Mouse (Mus musculus) heart, embryonic 12.5 days (tissue): ENCODE results near the gene U2af2. TPM values are rescaled to one million over a fixed set of nuclear protein-coding genes. Genes with fewer than 3 reads are reported as not detected.
"Not testable (repeated sequence)": the region's sequence is repeated elsewhere in the genome, so short reads cannot be mapped to it uniquely, and the experiment has no call there.

Source experiments
- ATAC-seq: fragments of 200-750 bp; cut with Nextera tagmentation; 2 replicates; pipeline ENCODE4 v1.8.0; 2017; ENCODE audit warnings: moderate TSS enrichment, moderate library complexity; ENCODE audit not compliant: insufficient number of reproducible peaks, low FRiP score
- H3K27ac ChIP-seq: fragments of 300-500 bp; sonication (generic); 2 replicates; pipeline ENCODE4 v1.5.1; 2016; ENCODE audit warnings: mild to moderate bottlenecking, moderate library complexity; ENCODE audit not compliant: poor library complexity, severe bottlenecking
- H3K27me3 ChIP-seq: fragments of 300-500 bp; sonication (generic); replicated peaks from 2 replicates; pipeline ENCODE4 v1.6.1; 2016; ENCODE audit warnings: mild to moderate bottlenecking, moderate library complexity
- H3K36me3 ChIP-seq: fragments of 300-500 bp; sonication (generic); 2 replicates; pipeline ENCODE4 v1.6.1; 2016; ENCODE audit warnings: mild to moderate bottlenecking, moderate library complexity
- H3K4me1 ChIP-seq: fragments of 300-500 bp; sonication (generic); replicated peaks from 2 replicates; pipeline ENCODE4 v1.6.1; 2016; ENCODE audit warnings: mild to moderate bottlenecking
- H3K4me2 ChIP-seq: fragments of 300-500 bp; sonication (generic); 2 replicates; pipeline ENCODE4 v1.6.1; 2016; ENCODE audit warnings: mild to moderate bottlenecking, moderate library complexity
- H3K4me3 ChIP-seq: fragments of 300-500 bp; sonication (generic); 2 replicates; pipeline ENCODE4 v1.5.1; 2016; ENCODE audit warnings: mild to moderate bottlenecking
- H3K9ac ChIP-seq: fragments of 300-500 bp; sonication (generic); 2 replicates; pipeline ENCODE4 v1.6.1; 2016; ENCODE audit warnings: mild to moderate bottlenecking, moderate library complexity
- H3K9me3 ChIP-seq: fragments of 300-500 bp; sonication (generic); replicated peaks from 2 replicates; pipeline ENCODE4 v1.6.1; 2016; ENCODE audit warnings: mild to moderate bottlenecking, moderate library complexity
- WGBS: fragments of 180-500 bp; shearing (Covaris S2); methylation state at CpG from one replicate; pipeline ENCODE4 v1.1.7; 2016; 5-methylcytosine and 5-hydroxymethylcytosine counted together
- polyA plus RNA-seq: library from polyadenylated mRNA; unstranded; fragments of >200 nt; fragmentation: Nextera tagmentation; extraction: Ambion mirVana; gene quantifications from 2 replicates; pipeline ENCODE4 v1.2.1, GENCODE M21; 2016

U2af2 gene
- 81.7 and 83.9 TPM in 2 replicates for polyA plus RNA-seq

DNA sequence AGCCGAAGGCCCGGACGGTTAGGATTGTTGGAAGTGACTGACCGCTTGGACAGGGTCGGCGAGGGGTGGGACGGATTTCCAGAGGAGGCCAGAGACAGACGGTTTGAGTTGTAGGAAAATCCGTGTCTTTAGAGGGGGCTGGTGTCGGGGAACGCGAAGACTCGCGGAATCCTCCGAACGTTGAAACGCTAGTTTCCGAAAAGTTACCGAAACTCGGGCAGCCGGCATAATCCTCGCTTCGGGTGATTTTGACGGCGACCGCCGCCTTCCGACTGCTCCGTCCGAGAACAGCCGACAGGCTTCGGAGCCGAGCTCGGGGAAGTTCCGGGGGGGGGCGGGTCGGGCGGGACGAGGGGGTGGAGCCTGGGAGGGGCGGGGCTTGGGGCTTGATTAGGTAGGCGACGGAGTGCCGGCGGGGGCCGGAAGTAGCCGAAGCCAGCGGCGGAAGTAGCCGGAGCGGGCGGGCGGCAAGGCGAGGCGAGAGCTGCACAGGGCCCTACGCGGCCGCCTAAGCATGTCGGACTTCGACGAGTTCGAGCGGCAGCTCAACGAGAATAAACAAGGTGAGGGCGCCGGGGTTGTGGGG lies at the start of gene U2af2:
TSS of gene U2af2 (plus strand) at position 370 of the 586 bp plus-strand sequence.
- Histone ChIP-seq H3K27ac (peak within 1 kb of the TSS; percentile 99), H3K9ac (peak within 1 kb of the TSS; percentile 93), H3K27me3 (peaks cover 21% of the 10 kb centered on the region), H3K4me1 (peaks cover 43% of the 10 kb centered on the region), H3K4me3 (peak within 1 kb of the TSS; percentile 83), H3K36me3 (peaks cover 12% of the 10 kb centered on the region), H3K4me2 (peak within 1 kb of the TSS; percentile 92), H3K9me3 (no peaks in the 10 kb centered on the region)
- WGBS: under 1% methylated on average over 53 of the region's 65 CpGs
- ATAC-seq: peak; percentile 88

DNA sequence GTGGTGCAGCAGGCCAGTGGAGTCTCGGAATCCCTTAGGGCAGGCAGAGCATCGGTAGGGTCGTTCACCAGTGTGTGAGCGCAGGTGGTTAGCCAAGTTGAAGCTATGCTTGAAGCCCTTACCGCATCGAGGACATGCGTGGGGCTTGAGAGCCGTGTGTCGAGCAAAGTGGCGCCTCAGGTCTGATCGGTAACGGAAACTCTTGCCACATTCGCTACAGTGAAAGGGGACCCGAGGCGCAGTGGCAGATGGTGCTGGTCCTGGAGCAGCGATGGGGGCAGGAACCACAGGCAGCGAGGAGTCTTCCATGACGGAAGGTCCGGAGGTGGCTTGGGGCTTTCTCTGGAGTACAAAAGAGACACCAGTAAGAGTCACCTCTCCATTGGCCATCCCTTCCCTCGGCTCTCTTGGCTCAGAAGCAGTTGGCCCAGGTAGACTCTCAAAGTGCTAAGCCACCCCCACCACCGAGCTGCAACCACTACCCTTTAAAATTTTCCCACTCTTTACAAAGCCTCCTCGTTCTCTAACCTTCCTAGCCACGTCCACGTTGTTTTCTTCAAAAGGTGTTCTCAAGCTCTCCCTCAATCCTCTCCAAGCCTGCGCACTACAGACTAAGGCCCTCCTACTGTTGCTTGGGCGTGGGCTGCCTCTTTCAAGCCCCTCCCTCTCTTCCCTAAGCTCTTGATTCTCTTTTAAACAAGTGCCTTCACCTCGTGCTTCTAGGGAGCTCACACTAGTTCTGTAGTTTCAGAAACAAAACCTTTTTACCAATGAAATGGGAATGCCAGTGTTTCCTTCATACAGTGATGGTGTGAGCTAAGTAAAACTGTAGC lies 49.0 kb upstream of the U2af2 start:
- 90% methylated on average over 27 of the region's 27 CpGs for WGBS
- no peak for ATAC-seq
- no peak overlapping the region for H3K4me3 ChIP-seq
- no peaks in the 10 kb centered on the region for H3K27me3 ChIP-seq
- H3K9ac ChIP-seq: no peak overlapping the region
- H3K4me2 ChIP-seq: peak overlapping the region; percentile 65
- H3K9me3 ChIP-seq: 0 out of 2 replicates have a peak, but pooled peaks cover 8% of the 10 kb centered on the region
- peaks cover 8% of the 10 kb centered on the region for H3K4me1 ChIP-seq
- no peak overlapping the region for H3K27ac ChIP-seq
- peaks cover 60% of the 10 kb centered on the region for H3K36me3 ChIP-seq

DNA sequence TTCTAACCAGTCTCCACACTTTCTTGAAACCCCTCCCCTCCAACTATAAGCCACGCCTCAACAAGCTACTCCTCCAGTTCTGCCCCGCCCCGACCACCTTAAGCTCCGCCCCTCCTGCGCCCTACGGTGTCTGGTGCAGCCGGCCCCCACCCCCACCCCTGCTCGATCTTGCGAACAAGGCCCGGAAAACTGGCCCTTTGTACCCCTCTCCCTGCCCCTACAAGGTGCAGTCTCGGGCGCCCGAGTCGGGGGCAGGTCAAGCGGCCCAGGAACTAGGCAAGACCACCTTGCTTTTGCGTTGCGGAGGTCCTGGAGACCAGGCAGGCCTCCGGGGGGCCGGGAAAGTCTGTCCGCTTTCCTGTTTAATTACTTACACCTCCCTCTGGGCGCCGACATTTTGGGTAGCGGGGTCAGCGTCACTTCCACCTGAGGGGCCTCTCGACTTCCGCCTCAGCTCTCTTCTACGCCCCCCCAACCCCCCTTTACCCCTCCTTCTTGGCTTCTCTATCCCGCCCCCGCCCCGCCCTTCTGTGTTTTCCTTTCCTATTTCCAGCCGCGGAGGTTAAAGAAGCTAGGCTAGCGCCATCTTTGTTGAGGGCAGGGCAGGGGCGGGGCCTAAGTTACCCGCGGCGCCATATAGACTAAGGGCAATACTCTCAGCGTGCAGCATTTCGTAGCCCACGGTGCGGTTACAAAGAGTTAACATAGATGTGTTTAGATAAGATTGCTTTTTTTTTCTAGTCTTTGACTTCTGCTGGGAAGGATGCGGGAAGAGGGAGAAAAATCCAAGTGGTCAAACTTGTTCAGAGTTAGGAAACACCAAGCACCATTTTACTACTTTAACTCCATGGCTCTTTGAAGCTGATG lies 47.5 kb upstream of the U2af2 start, which contains the start of the genes Zfp524 and Fiz1:
TSS of gene Zfp524 (plus strand) at position 165 of the 867 bp plus-strand sequence.
TSS of gene Fiz1 (minus strand) at position 447 of the 867 bp plus-strand sequence.
- Histone ChIP-seq H3K4me1 (peaks cover 8% of the 10 kb centered on the region), H3K9me3 (no peaks in the 10 kb centered on the region), H3K9ac (peak within 1 kb of the TSS; percentile 91), H3K27ac (peak within 1 kb of the TSS; percentile 99), H3K4me2 (peak within 1 kb of the TSS; percentile 65), H3K27me3 (no peaks in the 10 kb centered on the region), H3K36me3 (peaks cover 49% of the 10 kb centered on the region), H3K4me3 (peak within 1 kb of the TSS; percentile 88)
- ATAC-seq: peak; percentile 87
- under 1% methylated on average over 42 of the region's 42 CpGs for WGBS

DNA sequence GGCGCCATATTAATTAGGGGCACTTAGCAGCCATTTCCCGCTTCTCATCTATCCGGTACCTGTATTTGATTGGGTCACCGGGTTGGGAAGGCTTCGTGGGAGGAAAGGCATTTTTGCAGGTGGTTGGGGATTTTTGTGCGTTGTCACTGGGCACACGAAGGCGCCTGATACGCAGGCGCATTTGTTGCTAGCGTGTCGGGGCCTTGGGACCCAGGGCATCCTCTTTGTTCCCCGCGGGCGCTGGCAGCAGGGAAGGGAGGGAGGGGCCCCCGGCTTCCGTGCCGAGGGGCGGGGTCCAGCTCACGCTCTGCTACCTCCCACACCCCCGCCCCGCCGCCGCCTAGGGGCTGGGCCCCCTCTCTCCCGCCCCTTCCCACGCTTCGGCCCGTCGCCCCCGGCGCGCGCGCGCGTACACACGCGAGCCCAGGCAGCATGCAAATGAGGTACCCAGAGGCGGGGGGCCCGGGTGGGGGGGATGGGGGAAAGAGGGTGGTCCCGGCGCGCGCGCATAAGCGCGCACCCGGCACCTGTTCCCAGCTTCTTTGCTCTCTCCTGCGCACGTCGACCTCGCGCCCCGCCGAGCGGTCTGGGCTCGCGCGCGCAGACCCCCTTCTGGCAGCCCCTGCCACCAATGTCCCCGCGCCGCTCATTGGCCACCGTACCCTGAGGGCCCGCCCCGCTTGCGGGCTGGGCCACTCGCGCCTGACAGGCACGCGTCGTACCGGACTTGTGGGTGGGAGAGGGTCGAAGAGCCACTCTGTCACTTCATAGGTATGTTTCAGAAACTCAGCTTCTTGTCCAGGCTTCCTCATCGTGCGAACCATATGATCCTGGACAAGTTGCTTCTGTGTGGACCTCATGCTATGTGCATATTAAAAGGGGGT lies 46.6 kb upstream of the U2af2 start, which contains the start of gene Gm44973:
TSS of gene Gm44973 (plus strand) at position 379 of the 884 bp plus-strand sequence.
- Histone ChIP-seq H3K9me3 (no peaks in the 10 kb centered on the region), H3K4me2 (peak within 1 kb of the TSS; percentile 65), H3K4me3 (peak within 1 kb of the TSS; percentile 88), H3K9ac (peak within 1 kb of the TSS; percentile 91), H3K4me1 (peaks cover 8% of the 10 kb centered on the region), H3K36me3 (peaks cover 40% of the 10 kb centered on the region), H3K27ac (peak within 1 kb of the TSS; percentile 99), H3K27me3 (no peaks in the 10 kb centered on the region)
- WGBS: under 1% methylated on average over 64 of the region's 76 CpGs
- peak; percentile 88 for ATAC-seq

DNA sequence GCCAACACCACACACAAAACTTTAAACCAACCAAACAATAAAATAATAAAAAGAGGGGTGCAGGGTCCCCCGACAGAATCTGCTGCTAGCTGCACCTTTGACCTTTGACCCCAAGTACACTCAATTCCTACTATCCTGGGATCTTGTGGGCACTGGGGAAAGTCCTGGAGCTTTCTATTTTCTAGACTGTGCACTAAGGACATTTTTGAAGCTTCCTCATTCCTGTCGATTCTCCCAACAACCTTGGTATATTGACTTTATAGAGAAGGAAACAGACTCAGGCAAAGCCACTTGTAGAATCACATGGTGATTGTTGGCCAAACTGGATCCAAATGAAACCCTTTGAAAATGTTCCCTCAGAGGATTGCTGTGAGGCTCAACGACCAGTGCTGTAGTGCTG lies 45.9 kb upstream of the U2af2 start:
- H3K4me1 ChIP-seq: peaks cover 11% of the 10 kb centered on the region
- peaks cover 33% of the 10 kb centered on the region for H3K36me3 ChIP-seq
- no peaks in the 10 kb centered on the region for H3K27me3 ChIP-seq
- H3K27ac ChIP-seq: peak overlapping the region; percentile 99
- no peaks in the 10 kb centered on the region for H3K9me3 ChIP-seq
- 73% methylated on average over 3 of the region's 3 CpGs for WGBS
- peak overlapping the region; percentile 88 for H3K4me3 ChIP-seq
- H3K9ac ChIP-seq: peak overlapping the region; percentile 76
- H3K4me2 ChIP-seq: peak overlapping the region; percentile 65
- no peak for ATAC-seq

DNA sequence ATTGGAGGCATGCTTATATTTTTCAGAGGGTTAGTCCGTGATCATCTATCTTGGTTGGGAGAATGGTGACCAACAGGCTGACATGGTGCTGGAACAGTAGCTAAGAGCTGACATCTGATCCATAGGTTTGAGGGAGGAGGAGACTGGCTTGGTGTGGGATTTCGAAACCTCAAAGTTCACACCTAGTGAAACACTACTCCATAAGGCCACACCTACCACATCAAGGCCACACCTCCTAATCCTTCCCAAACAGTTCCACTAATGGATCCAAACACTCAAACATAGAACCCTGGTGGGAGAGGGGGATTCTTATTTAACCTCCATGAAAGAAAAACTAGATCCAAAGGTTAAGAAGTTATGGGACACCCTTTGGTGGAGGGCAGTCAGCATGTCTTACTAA lies 45.0 kb upstream of the U2af2 start:
- Histone ChIP-seq H3K36me3 (peaks cover 25% of the 10 kb centered on the region), H3K27ac (no peak overlapping the region), H3K4me1 (peaks cover 17% of the 10 kb centered on the region), H3K9me3 (no peaks in the 10 kb centered on the region), H3K27me3 (no peaks in the 10 kb centered on the region), H3K9ac (no peak overlapping the region), H3K4me2 (no peak overlapping the region), H3K4me3 (no peak overlapping the region)
- 98% methylated on average over 2 of the region's 2 CpGs for WGBS
- no peak for ATAC-seq

DNA sequence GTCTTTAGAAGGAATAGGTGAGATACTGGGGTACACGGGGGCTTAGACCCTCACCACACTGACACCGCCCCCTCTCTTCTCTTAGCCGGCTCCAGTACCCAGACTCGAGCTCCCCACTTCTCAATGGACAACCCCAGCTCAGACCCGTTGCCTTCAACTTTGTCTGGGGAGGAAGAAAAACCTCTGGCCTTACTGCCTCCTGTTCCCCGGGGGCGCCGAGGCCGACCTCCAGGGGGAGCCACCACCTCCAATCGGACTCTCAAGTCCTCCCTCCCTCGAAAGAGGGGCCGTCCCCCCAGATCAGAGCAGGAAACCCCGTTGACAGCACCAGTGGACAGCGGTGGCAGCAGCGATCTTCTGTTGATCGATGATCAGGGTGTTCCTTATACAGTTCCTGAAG lies 44.6 kb upstream of the U2af2 start:
- WGBS: 90% methylated on average over 16 of the region's 16 CpGs
- ATAC-seq: no peak
- Histone ChIP-seq H3K4me3 (no peak overlapping the region), H3K9me3 (no peaks in the 10 kb centered on the region), H3K4me1 (peaks cover 17% of the 10 kb centered on the region), H3K27me3 (no peaks in the 10 kb centered on the region), H3K9ac (no peak overlapping the region), H3K36me3 (peaks cover 25% of the 10 kb centered on the region), H3K27ac (no peak overlapping the region), H3K4me2 (no peak overlapping the region)

DNA sequence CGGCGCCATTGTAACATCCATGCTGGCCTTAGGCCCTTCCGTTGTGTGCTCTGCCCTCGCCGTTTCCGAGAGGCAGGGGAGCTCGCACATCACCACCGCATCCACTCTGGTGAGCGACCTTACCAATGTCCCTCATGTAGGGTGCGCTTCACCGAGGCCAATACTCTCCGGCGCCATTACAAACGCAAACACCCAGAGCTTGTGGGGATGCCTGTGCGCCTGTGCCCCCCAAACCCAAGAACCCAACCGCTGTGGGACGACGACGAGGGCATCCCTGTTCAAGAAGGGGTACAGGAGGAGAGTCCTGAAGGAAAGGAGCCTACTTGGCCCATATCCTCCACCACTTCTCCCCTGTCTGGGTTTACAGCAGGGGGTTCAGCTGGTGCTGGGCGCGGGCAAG lies 44.0 kb upstream of the U2af2 start:
- 96% methylated on average over 21 of the region's 21 CpGs for whole genome bisulfite sequencing
- no peak for ATAC-seq
- H3K4me2 ChIP-seq: no peak overlapping the region
- H3K36me3 ChIP-seq: peaks cover 25% of the 10 kb centered on the region
- H3K9me3 ChIP-seq: no peaks in the 10 kb centered on the region
- H3K27ac ChIP-seq: no peak overlapping the region
- peaks cover 17% of the 10 kb centered on the region for H3K4me1 ChIP-seq
- H3K4me3 ChIP-seq: no peak overlapping the region
- no peak overlapping the region for H3K9ac ChIP-seq
- H3K27me3 ChIP-seq: no peaks in the 10 kb centered on the region

DNA sequence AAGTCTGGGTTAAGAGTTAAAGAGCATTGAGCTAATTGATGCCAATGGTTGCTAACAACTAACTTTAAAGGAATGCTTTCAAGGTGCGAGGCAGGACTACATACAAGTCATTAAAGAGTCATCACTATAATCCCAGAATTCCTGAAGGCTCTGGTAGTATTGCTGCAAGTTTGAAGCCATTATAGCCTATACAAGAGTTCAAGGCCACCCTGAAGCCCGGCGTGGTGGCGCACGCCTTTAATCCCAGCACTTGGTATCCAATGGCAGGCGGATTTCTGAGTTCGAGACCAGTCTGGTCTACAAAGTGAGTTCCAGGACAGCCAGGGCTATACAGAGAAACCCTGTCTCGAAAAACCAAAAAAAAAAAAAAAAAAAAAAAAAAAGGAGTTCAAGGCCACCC lies 42.4 kb upstream of the U2af2 start:
- peaks cover 13% of the 10 kb centered on the region for H3K4me1 ChIP-seq
- WGBS: 30% methylated on average over 8 of the region's 8 CpGs
- peak overlapping the region; percentile 97 for H3K9ac ChIP-seq
- peak overlapping the region; percentile 95 for H3K4me3 ChIP-seq
- peaks cover 39% of the 10 kb centered on the region for H3K36me3 ChIP-seq
- H3K27me3 ChIP-seq, ATAC-seq, H3K9me3 ChIP-seq: not testable (repeated sequence)
- peak overlapping the region; percentile 97 for H3K27ac ChIP-seq
- peak overlapping the region; percentile 90 for H3K4me2 ChIP-seq
